Mouse (Mus musculus): ENCODE measurements around the gene Tgfbi. TPM values are rescaled to one million over a fixed set of nuclear protein-coding genes. Genes with fewer than 3 reads are reported as not detected.

The Tgfbi gene
- polyA plus RNA-seq, 1 experiment: 1.8 TPM

DNA sequence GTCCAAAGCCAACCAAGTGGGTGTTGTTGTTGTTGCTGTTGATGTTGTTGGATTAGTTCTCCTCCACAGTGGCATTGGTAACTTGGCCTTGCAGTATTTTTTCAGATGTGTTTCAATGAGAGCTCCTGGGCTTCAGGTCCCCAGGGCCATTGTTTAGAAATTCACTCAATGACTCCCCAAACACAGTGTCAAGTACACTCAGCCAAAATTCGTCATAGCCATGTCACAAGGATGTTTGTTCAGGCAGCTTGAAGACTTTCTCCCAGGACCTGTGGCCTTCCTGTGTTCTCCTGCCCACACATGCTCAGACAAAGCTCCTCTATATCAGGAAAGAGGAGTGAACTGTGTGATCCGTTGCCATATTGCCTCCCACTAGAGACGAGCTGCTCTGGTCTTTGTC lies 23.3 kb upstream of the Tgfbi start:
- H3ac ChIP-seq (ENCODE audit: control insufficient read depth, insufficient read length): no peak overlapping the region

GRCm38 (mm10) chr13:56588454-56589117 lies 20.7 kb upstream of the Tgfbi start:
- no peak for TF ChIP-seq MAX (IDR thresholded peaks at IDR 0.05; ENCODE audit: low read depth)
- TF ChIP-seq SRF (IDR thresholded peaks at IDR 0.05; ENCODE audit: control insufficient read depth, insufficient read length, low read depth): no peak
- TF ChIP-seq CEBPB (IDR thresholded peaks at IDR 0.05; ENCODE audit: insufficient read depth, poor library complexity, severe bottlenecking): no peak
- TF ChIP-seq POLR2A (IDR thresholded peaks at IDR 0.05; ENCODE audit: insufficient read length, low read depth): no peak
- TF ChIP-seq USF1 (IDR thresholded peaks at IDR 0.05; ENCODE audit: low read depth): no peak
- no peak for TF ChIP-seq POLR2AphosphoS2 (IDR thresholded peaks at IDR 0.05; ENCODE audit: insufficient read length, low read depth)
- TF ChIP-seq MYOD1 (IDR thresholded peaks at IDR 0.05; ENCODE audit: control insufficient read depth in 1 of 3, insufficient read length in 2 of 3, low read depth in 2 of 3): no peak
- TF ChIP-seq TCF12 (IDR thresholded peaks at IDR 0.05; ENCODE audit: insufficient read depth, poor library complexity, severe bottlenecking): no peak
- no peak for TF ChIP-seq REST (IDR thresholded peaks at IDR 0.05; ENCODE audit: insufficient read depth, insufficient read length)
- no peak for TF ChIP-seq MYOG (IDR thresholded peaks at IDR 0.05; ENCODE audit: control insufficient read depth in 1 of 3, insufficient read depth in 1 of 3, insufficient read length in 2 of 3, low read depth in 2 of 3)
- no peak for TF ChIP-seq TCF3 (IDR thresholded peaks at IDR 0.05; ENCODE audit: insufficient read length, low read depth)
- no peak for TF ChIP-seq E2F4 (IDR thresholded peaks at IDR 0.05; ENCODE audit: insufficient read depth)
- Histone ChIP-seq H3K36me3 (ENCODE audit: control insufficient read depth, insufficient read depth) (no peaks in the 10 kb centered on the region), H3K27me3 (ENCODE audit: control insufficient read depth, insufficient read depth, insufficient read length) (no peaks in the 10 kb centered on the region), H3ac (ENCODE audit: control insufficient read depth, insufficient read length) (no peak overlapping the region), H3K79me2 (ENCODE audit: control insufficient read depth, insufficient read depth) (no peaks in the 10 kb centered on the region), H3K4me2 (ENCODE audit: low read depth) (no peak overlapping the region), H3K4me3 (no peak overlapping the region)

More for the DNA sequence above, 23.3 kb upstream of the Tgfbi start:
- TF ChIP-seq TCF3 (IDR thresholded peaks at IDR 0.05; ENCODE audit: insufficient read length, low read depth): no peak
- no peak for TF ChIP-seq MAX (IDR thresholded peaks at IDR 0.05; ENCODE audit: low read depth)
- TF ChIP-seq POLR2A (IDR thresholded peaks at IDR 0.05; ENCODE audit: insufficient read length, low read depth): no peak
- no peak for TF ChIP-seq POLR2AphosphoS2 (IDR thresholded peaks at IDR 0.05; ENCODE audit: insufficient read length, low read depth)
- no peak for TF ChIP-seq REST (IDR thresholded peaks at IDR 0.05; ENCODE audit: insufficient read depth, insufficient read length)
- no peak for TF ChIP-seq TCF12 (IDR thresholded peaks at IDR 0.05; ENCODE audit: insufficient read depth, poor library complexity, severe bottlenecking)
- TF ChIP-seq E2F4 (IDR thresholded peaks at IDR 0.05; ENCODE audit: insufficient read depth): no peak
- TF ChIP-seq CEBPB (IDR thresholded peaks at IDR 0.05; ENCODE audit: insufficient read depth, poor library complexity, severe bottlenecking): no peak
- no peak for TF ChIP-seq USF1 (IDR thresholded peaks at IDR 0.05; ENCODE audit: low read depth)
- no peak for TF ChIP-seq MYOG (IDR thresholded peaks at IDR 0.05; ENCODE audit: control insufficient read depth in 1 of 3, insufficient read depth in 1 of 3, insufficient read length in 2 of 3, low read depth in 2 of 3)
- TF ChIP-seq MYOD1 (IDR thresholded peaks at IDR 0.05; ENCODE audit: control insufficient read depth in 1 of 3, insufficient read length in 2 of 3, low read depth in 2 of 3): no peak
- H3K27me3 ChIP-seq (ENCODE audit: control insufficient read depth, insufficient read depth, insufficient read length): no peaks in the 10 kb centered on the region
- no peaks in the 10 kb centered on the region for H3K79me2 ChIP-seq (ENCODE audit: control insufficient read depth, insufficient read depth)
- H3K36me3 ChIP-seq (ENCODE audit: control insufficient read depth, insufficient read depth): no peaks in the 10 kb centered on the region
- H3K4me3 ChIP-seq: no peak overlapping the region
- no peak overlapping the region for H3K4me2 ChIP-seq (ENCODE audit: low read depth)

GRCm38 (mm10) chr13:56590202-56590601 lies 19.1 kb upstream of the Tgfbi start:
- Histone ChIP-seq H3K79me2 (ENCODE audit: control insufficient read depth, insufficient read depth) (no peaks in the 10 kb centered on the region), H3K27me3 (ENCODE audit: control insufficient read depth, insufficient read depth, insufficient read length) (no peaks in the 10 kb centered on the region), H3K4me3 (no peak overlapping the region), H3ac (ENCODE audit: control insufficient read depth, insufficient read length) (no peak overlapping the region), H3K4me2 (ENCODE audit: low read depth) (no peak overlapping the region), H3K36me3 (ENCODE audit: control insufficient read depth, insufficient read depth) (no peaks in the 10 kb centered on the region)
- TF ChIP-seq TCF12 (IDR thresholded peaks at IDR 0.05; ENCODE audit: insufficient read depth, poor library complexity, severe bottlenecking): no peak
- TF ChIP-seq E2F4 (IDR thresholded peaks at IDR 0.05; ENCODE audit: insufficient read depth): no peak
- TF ChIP-seq CEBPB (IDR thresholded peaks at IDR 0.05; ENCODE audit: insufficient read depth, poor library complexity, severe bottlenecking): no peak
- TF ChIP-seq TCF3 (IDR thresholded peaks at IDR 0.05; ENCODE audit: insufficient read length, low read depth): no peak
- TF ChIP-seq POLR2AphosphoS2 (IDR thresholded peaks at IDR 0.05; ENCODE audit: insufficient read length, low read depth): no peak
- TF ChIP-seq SRF (IDR thresholded peaks at IDR 0.05; ENCODE audit: control insufficient read depth, insufficient read length, low read depth): no peak
- no peak for TF ChIP-seq MAX (IDR thresholded peaks at IDR 0.05; ENCODE audit: low read depth)
- no peak for TF ChIP-seq REST (IDR thresholded peaks at IDR 0.05; ENCODE audit: insufficient read depth, insufficient read length)
- no peak for TF ChIP-seq MYOG (IDR thresholded peaks at IDR 0.05; ENCODE audit: control insufficient read depth in 1 of 3, insufficient read depth in 1 of 3, insufficient read length in 2 of 3, low read depth in 2 of 3)
- TF ChIP-seq POLR2A (IDR thresholded peaks at IDR 0.05; ENCODE audit: insufficient read length, low read depth): no peak
- TF ChIP-seq USF1 (IDR thresholded peaks at IDR 0.05; ENCODE audit: low read depth): no peak
- no peak for TF ChIP-seq MYOD1 (IDR thresholded peaks at IDR 0.05; ENCODE audit: control insufficient read depth in 1 of 3, insufficient read length in 2 of 3, low read depth in 2 of 3)

GRCm38 (mm10) chr13:56591191-56591590 lies 18.1 kb upstream of the Tgfbi start:
- Histone ChIP-seq H3K79me2 (ENCODE audit: control insufficient read depth, insufficient read depth) (no peaks in the 10 kb centered on the region), H3K4me2 (ENCODE audit: low read depth) (no peak overlapping the region), H3K36me3 (ENCODE audit: control insufficient read depth, insufficient read depth) (no peaks in the 10 kb centered on the region), H3K27me3 (ENCODE audit: control insufficient read depth, insufficient read depth, insufficient read length) (no peaks in the 10 kb centered on the region), H3K4me3 (no peak overlapping the region), H3ac (ENCODE audit: control insufficient read depth, insufficient read length) (no peak overlapping the region)
- TF ChIP-seq E2F4 (IDR thresholded peaks at IDR 0.05; ENCODE audit: insufficient read depth) (no peak), REST (IDR thresholded peaks at IDR 0.05; ENCODE audit: insufficient read depth, insufficient read length) (no peak), SRF (IDR thresholded peaks at IDR 0.05; ENCODE audit: control insufficient read depth, insufficient read length, low read depth) (no peak), POLR2AphosphoS2 (IDR thresholded peaks at IDR 0.05; ENCODE audit: insufficient read length, low read depth) (no peak), POLR2A (IDR thresholded peaks at IDR 0.05; ENCODE audit: insufficient read length, low read depth) (no peak), TCF12 (IDR thresholded peaks at IDR 0.05; ENCODE audit: insufficient read depth, poor library complexity, severe bottlenecking) (no peak), CEBPB (IDR thresholded peaks at IDR 0.05; ENCODE audit: insufficient read depth, poor library complexity, severe bottlenecking) (no peak), USF1 (IDR thresholded peaks at IDR 0.05; ENCODE audit: low read depth) (no peak), MAX (IDR thresholded peaks at IDR 0.05; ENCODE audit: low read depth) (no peak), MYOG (IDR thresholded peaks at IDR 0.05; ENCODE audit: control insufficient read depth in 1 of 3, insufficient read depth in 1 of 3, insufficient read length in 2 of 3, low read depth in 2 of 3) (no peak), TCF3 (IDR thresholded peaks at IDR 0.05; ENCODE audit: insufficient read length, low read depth) (no peak), MYOD1 (IDR thresholded peaks at IDR 0.05; ENCODE audit: control insufficient read depth in 1 of 3, insufficient read length in 2 of 3, low read depth in 2 of 3) (no peak)

Measured in myocyte (in vitro differentiated cells).